19 mouse cellular contexts compared by ENCODE assay signal in genomic region chr10:125039290-125039689, GRCm38 (mm10).
"Had no signal": no experiment of that assay in that cellular context is flagged by ENCODE, and none has a peak within 500 bp of the region (broad histone marks: within the 10 kb centered on the region; RNA-seq: fewer than 3 reads in every experiment).

No protein-coding gene starts in this region.

- H3K4me1 ChIP-seq: midbrain, embryonic 10.5 days; midbrain, embryonic 12.5 days; neural tube, embryonic 13.5 days; neural tube, embryonic 15.5 days had no signal

- H3K36me3 ChIP-seq: midbrain, embryonic 10.5 days; midbrain, embryonic 12.5 days; neural tube, embryonic 13.5 days; neural tube, embryonic 15.5 days had no signal

- ATAC-seq: midbrain, embryonic 16.5 days had no signal

- H3K4me2 ChIP-seq: lung, embryonic 14.5 days; midbrain, embryonic 12.5 days; neural tube, embryonic 13.5 days; neural tube, embryonic 15.5 days had no signal

- DNase-seq: lung, adult 18-20 months; lung, embryonic 14.5 days; lung, postnatal 10 days; lung, postnatal 4 days; midbrain, embryonic 14.5 days; retina, postnatal 1 day; right cerebral cortex, adult 18-20 months; right cerebral cortex, postnatal 25 days; right cerebral cortex, postnatal 4 days; spleen, adult 18-20 months; thymus, adult 18-20 months; thymus, postnatal 14 days; thymus, postnatal 36 days had no signal

- H3K9ac ChIP-seq: lung, embryonic 14.5 days; midbrain, embryonic 12.5 days; neural tube, embryonic 13.5 days; neural tube, embryonic 15.5 days had no signal

- H3K27me3 ChIP-seq: midbrain, embryonic 12.5 days; neural tube, embryonic 13.5 days; neural tube, embryonic 15.5 days had no signal

- H3K4me3 ChIP-seq: midbrain, embryonic 10.5 days; midbrain, embryonic 12.5 days; myocyte; neural tube, embryonic 13.5 days; neural tube, embryonic 15.5 days had no signal

- H3K27ac ChIP-seq: midbrain, embryonic 10.5 days; midbrain, embryonic 12.5 days; neural tube, embryonic 13.5 days; neural tube, embryonic 15.5 days had no signal

- H3K9me3 ChIP-seq: midbrain, embryonic 10.5 days; midbrain, embryonic 12.5 days; neural tube, embryonic 13.5 days; neural tube, embryonic 15.5 days had no signal
